Mouse (Mus musculus): Measurements from ENCODE around the gene Samd4b.

Samd4b gene

DNA sequence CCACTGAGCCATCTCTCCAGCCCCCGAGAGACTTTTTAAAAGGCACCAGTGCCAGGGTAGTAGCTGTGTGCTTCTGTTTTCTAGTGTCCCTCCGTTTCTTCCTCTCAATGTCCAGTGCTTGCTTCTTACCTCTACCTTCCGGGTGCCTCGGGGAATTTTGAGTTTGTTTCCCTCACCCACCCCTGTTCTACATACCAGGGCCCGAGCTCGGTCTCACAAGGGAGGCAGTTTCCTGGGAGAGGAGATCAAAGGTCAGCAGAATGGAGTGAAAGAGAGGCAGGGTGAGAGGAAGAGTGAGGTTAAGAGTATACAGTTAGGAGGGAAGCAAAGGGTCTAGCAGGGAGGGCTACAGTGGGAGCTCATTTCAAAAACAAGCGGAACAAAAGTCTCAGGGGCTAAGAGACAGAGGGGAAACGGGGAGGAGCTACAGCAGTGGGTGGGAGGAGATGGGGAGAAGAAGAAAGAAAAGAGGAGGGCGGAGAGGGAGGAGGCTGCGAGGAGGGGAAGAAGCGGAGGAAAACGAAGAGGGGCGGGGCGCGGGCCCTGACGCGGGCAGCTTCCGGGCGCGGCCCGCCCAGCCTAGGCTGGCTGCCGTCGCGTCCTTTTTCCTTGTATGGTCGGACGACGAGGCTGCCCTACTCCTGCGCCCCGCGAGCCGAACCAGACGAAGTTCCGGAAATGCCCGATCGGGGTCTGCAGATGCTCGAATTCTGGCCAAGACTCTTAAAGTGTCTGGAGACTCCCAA, 222.6 kb downstream of the Samd4b start:
- peak; percentile 95 for DNase-seq

DNA sequence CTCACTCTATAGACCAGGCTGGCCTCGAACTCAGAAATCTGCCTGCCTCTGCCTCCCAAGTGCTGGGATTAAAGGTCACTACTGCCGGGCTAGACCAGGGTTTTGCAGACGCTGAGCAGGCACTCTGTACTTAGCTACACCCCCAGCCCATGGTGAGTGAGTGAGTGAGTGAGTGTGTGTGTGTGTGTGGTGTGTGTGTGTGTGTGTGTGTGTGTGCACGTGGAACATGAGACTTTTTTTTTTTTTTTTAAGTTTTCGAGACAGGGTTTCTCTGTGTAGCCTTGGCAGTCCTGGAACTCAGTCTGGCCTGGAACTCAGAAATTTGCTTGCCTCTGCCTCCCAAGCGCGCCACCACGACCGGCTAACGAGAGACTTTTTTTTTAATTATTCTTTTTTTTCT, 223.3 kb downstream of the Samd4b start:
- no peak for DNase-seq

DNA sequence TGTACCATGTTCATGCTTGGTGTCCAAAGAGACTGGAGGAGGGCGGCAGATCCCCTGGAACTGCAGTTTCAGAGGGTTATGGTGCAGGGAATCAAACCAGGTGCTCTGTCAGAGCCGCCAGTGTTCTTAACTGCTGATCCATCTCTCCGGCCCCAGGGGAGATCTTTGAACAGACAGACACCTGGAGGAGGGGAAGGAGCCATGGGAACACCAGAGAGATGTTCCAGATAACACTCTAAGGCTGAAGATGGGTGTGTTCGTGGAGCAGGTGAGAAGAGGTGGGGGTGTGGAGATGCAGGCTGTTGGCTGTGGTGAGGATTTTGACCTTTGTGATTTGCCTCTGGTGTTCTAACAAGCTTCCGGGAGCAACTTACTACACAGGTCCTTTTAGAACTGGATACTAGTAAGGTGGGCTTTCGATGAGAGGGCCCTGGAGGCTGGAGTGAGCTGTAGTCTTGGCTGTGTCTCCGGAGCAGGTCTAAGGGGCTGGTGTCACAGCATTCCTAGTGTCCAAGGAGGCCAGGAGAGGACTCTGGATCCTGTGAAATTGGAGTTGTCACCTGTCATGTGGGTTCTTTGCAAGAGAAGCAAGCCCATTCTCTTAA, 224.0 kb downstream of the Samd4b start:
- DNase-seq, result no peak

DNA sequence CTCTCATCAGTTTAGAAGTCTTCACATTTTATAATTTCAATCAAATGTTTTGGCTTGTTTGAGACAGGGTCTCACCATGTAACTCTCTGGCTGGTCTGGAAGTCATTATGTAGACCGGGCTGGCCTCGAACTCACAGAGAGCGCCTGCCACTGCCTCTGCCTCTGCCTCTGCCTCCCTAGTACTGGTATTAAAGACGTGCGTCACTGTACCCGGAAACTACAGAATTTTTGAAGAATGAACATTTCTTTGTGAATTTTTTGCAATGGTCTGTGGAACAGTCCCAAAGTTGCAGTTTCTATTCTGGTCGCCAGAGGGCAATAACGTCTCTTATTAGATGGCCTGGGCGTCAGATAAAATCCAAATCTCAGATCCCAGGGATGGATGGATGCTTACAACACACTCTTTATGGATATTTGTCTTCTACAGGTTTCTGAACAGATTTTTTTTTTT, 224.8 kb downstream of the Samd4b start:
- peak; percentile 91 for DNase-seq

DNA sequence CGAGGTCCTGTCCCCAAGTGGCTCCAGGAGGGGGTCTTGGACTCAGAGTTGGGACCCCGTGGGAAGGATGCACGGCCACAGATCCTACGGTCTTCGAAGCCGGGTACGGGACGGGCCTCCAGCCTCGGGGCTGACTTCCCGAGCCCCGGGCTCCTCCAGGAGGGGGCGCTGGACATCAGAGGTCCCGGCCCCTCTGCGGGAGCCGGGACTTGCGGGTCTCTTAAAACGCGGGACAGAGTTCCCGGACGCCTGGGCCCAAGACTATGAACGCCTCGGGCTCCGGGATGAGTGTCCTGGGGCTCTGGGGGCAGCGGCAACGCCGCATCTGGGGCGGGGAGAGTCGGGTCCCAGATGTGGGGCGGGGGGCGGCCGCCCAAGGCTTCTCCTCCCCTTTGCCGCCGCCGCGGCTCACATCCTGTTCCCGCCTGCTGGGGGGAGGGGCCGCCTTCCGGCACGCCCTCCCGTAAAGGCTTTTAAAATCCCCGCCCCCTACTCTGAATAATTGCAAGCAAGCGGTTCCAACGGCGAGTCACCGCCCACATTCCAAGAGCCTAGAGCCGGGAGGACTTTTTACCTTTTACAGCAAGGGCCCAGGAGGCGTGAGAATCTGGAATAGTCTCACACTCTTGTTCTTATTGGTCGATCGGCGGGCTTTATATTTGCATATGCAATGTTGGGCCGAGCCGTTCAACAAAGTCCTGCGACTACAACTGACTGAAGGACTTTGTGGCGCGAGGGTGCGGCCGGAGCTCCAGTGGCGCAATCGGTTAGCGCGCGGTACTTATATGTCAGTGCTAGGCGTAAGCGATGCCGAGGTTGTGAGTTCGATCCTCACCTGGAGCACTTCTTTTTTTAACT, 225.5 kb downstream of the Samd4b start, which contains the start of gene Plekhg2:
TSS of gene Plekhg2 (minus strand) at position 349 of the 858 bp plus-strand sequence.
- peak; percentile 99 for DNase-seq

DNA sequence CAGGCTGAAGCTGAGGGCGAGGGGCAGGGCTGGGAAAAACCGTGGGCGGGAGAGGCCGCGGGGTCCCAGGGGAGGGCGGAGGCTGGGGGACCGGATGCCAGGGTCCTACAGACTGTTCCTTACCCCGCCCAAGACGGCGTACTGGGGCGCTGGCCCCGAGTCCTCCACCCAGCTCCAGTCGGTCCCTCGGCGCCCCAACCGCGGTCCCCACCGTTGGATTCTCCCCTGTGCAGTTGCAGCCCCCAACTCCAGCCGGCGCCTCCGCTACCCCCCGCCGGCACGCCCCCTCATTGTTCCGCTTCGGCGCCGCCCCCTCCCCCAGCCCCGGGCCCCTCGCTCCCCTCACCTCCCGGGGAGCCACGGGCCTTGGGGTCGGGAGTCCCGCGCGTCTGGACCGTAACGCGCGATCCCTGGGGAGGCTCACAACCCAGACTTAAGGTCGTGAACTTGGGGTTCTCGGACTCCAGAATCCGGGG, 226.4 kb downstream of the Samd4b start:
- peak; percentile 72 for DNase-seq

DNA sequence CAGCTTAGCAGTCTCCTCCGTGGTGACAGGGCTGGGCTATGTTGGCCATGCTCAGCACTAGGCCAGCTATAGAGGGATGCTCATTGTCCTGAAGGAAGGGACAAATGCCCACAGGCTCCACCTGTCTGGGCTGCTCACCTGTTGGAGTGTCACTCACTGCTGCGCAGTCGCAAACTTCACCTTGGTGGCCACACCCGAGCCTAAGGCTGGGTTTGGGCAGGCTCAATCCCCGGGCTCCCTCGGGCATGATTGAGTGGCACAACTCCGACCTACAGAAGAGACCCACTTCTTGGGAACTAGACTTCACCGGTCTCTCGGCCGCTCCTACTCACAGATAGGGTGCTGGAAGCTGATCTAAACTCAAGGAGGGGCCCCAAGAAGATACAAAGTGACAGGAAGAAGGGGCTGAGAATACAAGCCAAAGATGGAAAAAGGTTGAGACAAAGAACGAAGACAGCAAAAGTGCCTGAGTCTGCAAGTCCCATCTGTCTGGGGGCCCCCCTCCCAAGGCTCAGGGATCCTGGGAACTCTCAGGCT, 226.9 kb downstream of the Samd4b start:
- DNase-seq, result peak; percentile 64

DNA sequence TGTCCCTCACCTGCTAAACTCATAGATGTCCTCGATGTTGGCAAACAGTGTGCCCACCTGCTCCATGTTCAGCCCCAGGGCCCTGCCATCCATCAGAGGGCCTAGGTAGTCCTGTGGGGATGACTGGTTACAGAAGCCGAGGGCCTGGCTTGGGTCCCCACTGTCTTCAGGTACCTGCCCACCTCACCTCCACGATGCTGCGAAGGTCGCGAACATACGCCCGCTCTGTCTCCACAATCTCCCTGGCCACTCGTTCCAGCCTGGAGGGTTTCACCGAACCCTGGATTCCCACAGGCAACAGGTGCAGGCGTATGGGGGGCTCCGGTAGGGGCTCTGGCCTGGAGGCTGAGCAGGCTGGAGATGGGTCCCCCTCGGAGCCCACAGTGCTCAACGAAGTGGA, 227.9 kb downstream of the Samd4b start:
- no peak for DNase-seq

DNA sequence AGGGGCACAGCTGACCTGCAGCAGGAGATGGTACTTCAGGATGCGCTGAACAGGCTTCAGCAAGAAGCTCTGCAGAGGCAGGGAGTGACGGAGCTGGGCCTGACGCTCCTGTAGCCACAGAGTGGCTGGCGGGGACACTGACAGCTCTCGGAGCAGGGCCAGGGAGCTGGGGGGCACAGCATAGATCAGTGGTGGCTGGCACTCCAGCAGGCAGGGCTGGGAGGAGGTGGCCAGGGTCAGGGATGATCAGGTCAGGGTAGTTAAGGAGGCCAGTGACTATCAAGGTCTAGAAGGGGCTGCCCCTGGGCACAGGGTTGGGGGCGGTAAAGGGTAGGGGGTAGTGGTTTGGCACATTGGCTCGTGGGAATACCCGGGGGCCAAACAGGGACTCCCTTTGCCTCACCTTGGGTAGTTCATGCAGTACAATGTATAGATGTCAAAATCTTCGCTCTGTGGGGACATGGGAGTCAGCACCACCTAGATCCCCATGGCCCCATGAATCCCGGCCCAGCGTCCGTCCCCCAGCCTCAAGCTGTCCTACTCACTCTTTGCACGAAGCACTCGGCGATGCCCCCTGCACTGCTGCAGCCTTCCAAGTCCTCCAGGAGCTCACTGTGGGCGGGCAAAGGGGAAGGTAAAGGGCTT, 229.5 kb downstream of the Samd4b start:
- DNase-seq, result no peak

DNA sequence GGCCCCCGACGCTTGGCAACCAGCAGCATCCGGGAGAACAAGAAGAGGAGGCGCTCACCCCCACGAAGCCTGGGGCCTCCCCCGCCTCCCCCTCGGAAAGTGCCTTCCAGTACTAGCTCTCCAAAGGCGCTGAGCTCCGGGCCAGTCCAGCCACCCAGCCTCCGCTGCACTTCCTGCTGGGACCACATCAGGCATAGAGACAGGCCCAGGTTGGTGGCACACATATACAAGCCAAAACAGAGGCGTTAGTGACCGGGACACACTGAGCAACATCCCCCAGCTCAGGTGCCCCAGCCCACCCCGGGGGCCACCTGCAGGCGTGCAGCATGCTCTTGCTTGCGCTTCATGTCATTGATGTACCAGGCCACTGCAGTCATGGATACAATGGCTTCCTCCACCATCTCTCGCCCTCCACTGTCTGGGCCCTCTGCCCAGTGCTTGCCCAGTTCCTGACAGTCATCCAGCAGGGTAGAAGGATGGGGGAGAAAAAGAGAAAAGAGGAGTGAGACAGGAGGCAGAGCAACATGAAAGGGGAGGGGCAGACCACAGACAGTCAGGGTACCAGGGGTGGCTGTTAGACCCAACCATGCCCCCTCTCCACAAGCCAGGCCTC, 230.2 kb downstream of the Samd4b start:
- no peak for DNase-seq

DNA sequence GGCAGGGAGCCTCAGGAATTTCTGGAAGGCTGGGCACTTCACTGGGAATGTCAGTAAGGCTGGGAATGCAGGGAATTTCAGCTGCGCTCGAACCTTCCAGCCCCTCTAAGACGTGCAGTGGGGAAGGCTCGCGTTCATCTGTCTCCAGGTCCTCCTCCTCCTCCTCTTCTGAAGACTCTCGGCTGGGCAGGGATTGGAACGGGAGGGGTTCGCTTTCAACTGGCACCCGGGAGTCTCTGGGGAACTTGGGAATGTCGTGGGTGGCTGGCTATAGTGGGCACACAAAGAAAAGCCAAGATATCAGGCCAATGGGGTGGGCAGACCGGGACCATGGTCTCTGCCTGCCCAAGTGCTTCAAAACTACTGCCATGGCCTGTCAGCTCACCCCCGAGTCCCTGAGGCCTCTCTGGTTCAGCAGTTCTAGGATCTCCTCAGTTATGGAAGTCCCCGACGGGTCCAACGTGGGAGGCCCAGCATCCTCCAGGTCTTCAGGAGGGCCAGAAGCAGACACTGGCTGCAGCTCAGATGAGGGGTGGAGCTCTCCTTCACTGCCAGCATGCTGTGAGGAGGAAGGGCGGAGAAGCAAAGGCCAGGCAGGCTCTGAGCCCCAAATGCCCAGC, 235.4 kb downstream of the Samd4b start:
- DNase-seq, result no peak

DNA sequence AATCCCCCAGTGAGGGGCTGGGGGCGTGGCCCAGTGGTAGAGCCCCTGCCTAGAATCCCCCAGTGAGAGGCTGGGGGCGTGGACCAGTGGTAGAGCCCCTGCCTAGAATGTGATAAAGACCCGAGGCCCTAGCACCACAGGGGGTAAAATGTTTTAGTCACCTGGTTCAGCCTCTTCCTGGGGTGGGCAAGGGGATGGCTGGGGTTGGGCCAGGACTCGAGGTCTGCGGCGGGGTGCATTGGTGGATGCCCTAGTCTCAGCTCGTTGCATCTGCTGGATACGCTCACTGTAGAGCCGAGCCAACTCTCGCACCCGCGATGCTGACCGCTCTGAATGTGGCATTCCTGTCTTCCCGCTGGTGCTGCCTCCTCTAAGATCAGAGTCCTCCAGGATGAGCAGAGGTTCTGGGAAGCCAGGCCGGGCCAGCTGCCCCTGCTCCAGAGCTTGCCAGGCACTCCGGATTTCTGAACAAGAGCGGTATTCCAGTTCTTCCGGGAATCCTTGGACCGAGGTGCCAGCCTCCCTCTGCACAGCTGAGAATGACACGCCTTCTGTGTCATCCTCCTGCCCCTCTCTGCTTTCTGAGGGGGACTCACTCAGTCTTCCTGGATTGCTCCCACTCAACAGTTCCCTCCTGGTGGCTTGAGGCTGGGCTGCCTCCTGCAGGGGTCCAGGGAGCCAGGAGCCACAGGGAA, 236.2 kb downstream of the Samd4b start:
- DNase-seq, result no peak

DNA sequence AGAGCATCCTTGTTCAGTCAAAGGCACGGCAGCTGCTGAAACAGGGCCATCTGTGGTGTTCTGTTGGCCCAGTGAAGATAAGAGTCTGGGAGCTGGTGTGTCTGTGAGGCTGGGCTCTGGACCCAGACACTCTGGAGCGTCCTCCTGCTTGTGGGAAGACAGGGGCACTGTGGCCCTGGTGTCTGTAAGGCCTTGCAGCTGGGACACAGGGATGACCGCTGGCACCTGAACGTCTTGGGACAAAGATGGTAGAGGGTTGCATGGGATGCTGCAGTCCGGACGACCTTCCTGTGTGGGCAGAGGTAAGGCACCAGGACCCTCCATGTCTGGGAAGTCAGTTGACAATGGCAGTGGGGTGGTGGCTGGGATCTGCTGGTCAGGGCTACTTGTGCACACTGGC, 237.7 kb downstream of the Samd4b start:
- DNase-seq, result no peak

DNA sequence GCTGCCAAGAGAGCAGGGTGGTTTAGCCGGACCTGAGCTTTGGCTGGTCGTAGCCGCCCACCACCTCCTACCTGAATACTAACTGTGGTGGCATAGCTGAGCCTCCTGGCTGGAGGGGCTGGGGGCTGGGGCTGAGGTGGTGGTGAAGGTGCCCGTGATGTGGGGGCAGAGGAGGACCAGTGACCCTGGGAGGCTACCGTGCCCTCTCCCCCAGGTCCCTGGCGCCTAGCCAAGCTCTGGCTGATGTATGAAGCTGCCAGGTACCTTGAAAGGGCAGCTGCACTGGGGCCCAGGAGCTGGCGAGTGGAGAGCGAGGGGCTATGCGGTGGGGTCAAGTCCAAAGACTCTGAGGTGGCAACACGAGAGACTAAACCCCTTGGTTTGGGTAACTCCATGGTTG, 238.1 kb downstream of the Samd4b start:
- DNase-seq, result no peak

DNA sequence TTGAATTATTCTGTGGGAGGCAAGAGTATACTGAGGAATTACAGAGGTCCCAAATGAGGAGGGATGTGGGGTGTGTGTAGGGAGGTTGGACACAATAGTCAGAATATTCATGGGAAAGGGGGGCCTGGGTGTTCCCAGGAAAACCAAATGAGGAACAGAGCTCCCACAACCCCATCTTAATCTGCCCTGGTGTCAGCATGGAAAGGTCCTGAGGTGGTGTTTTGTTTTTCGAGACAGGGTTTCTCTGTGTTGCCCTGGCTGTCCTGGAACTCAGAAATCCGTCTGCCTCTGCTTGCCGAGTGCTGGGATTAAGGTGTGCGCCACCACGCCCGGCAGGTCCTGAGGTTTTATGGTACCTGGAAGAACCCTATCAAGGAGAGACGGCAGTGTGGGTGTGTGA, 239.5 kb downstream of the Samd4b start:
- no peak for DNase-seq

DNA sequence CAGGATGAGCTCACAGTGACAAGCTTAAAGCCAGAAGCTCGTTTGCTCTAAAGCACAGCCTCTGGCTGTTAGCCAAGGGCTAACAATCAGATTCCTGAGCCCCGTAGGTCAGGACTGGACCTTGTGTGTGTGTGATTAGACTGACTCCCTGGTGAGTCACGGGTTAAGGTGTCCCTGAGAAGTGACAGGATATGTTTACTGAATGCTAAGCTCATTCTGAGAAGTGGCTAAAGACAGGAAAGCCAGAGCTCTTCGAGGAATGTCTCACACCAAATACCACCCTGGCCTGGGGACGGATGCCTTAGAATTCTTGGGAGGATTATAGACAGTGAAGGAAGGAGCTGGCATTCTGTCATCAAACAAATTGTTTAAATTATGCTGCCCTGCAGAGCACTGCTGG, 240.0 kb downstream of the Samd4b start:
- peak; percentile 23 for DNase-seq

DNA sequence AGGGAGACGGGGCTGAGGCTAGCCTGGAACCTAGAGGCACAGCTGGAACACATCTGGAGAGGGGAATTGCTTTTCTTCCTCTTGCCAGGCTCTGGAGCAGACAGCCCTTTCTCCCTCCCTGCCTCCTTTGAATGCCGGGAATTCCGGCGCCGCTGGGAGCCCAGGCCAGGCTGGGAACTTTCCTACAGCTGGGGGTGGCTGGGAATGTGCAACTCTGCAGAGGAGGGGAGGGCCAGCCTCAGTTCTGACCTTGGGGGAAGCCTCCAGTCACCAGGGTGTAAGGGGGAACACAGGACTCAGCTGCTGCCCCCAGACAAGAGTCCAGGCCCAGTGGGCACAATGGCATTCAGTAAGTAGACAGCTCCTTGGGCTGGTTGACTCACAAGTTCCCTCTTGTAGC, 241.0 kb downstream of the Samd4b start:
- DNase-seq, result peak; percentile 62

DNA sequence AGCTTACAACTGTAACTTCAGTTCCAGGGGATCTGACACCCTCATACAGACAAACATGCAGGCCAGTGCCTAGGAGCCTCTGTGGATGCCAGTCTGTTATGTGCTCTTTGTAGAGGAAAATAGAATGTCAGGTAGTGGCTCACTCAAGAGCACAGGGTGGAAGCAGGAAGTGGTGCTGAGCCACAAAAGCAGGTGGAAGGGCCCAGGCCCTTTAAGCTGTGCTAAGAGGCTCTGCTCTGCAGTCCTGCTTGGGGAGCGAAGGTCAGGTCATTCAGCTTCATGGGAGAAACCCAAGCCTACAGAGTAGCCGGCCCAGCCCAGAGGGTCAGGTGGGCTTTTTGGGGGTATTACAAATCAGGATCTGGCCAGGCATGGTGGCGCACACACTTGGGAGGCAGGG, 242.7 kb downstream of the Samd4b start:
- no peak for DNase-seq

DNA sequence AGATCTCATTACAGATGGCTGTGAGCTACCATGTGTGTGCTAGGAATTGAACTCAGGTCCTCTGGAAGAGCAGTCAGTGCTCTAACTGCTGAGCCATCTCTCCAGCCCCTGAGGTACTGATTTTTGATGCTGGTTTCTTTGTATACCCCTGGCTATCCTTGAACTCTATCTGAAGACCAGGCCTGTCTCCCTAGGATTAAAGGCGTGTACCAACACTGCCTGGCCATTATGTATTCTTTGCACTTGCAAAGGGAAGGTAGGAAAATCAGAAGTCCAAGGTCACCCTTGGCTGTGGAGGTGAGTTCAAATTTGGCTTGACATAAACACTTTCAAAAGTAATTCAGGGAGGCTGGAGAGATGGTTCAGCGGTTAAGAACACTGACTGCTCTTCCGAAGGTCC, 243.3 kb downstream of the Samd4b start:
- no peak for DNase-seq

DNA sequence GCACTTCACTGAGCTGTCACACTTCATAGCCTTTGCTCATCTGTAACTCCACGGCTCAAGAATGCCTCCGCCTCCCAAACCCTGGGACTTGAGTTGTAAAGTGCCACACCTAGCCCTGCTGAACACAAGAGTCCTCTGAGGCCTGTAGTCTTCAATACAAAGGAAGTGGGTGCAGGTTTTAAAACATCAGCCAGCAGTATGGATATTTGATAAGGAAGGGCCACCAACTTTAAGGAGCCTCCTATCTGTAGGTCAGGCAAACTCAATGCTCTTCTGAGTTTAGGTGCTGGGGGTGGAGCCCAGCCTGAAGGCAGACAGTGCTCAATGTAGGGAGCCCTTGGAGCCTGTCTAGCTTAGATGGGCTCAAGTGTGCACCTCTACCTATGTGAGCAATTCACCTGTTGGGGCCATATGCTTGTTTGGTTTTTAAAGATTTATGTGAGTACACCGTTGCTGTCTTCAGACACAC, 243.8 kb downstream of the Samd4b start:
- DNase-seq, result no peak

DNA sequence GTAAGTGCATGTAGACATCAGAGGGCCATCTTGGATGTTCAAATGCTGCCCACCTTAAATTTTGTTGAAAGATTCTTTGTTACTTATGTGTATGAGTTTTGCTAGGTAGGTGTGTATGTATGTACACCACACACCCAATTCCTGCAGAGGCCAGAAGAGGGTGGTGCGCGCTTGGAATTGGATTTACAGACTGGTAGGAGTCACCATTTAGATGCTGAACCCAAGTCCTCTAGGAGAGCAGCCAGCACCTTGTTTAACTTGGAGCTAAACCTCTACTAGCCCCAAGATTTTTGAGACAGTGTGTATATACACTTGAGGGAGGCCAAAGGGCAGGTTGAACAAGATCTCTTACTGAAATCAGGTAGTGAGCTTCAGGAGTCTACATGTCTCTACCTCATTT, 244.7 kb downstream of the Samd4b start:
- DNase-seq, result no peak
